In genomic region chr2:120173718-120174117, GRCm38 (mm10) we compare ENCODE assay signal across 8 mouse cellular contexts. TPM values are rescaled to one million over a fixed set of nuclear protein-coding genes. Genes with fewer than 3 reads are reported as not detected.
A peak's percentile ranks its signal among the peaks of the same experiment; 100 is the strongest.
DNase-seq lines count a peak whose midpoint lies in the region; ATAC-seq and TF ChIP-seq lines count a peak whose summit lies in the region.

No protein-coding gene starts in this region.

- peak; percentile 53 for DNase-seq in hindbrain, embryonic 10.5 days (ENCODE audit: low spot score)
- no peak for DNase-seq in Patski (ENCODE audit: low read depth, low spot score)
- DNase-seq in cerebellum, adult 9-11 months: peak; percentile 38
- peak; percentile 24 to 59 for DNase-seq in left cerebral cortex, postnatal 10 days (ENCODE audit: extremely low spot score in 1 of 2, low spot score in 2 of 2)
- peak; percentile 49 for DNase-seq in mesoderm, embryonic 11.5 days (ENCODE audit: low read depth, low spot score)
- peak; percentile 59 for DNase-seq in stomach, postnatal 0 days (ENCODE audit: low spot score)

- no peak for TF ChIP-seq EP300 in stomach, postnatal 0 days (optimal IDR thresholded peaks at IDR 0.05)

- no peaks in the 10 kb centered on the region for H3K4me1 ChIP-seq in hindbrain, embryonic 10.5 days (replicated peaks)
- H3K4me1 ChIP-seq in hindbrain, embryonic 12.5 days: no peaks in the 10 kb centered on the region
- H3K4me1 ChIP-seq in heart, embryonic 14.5 days (ENCODE audit: control insufficient read depth in 2 of 2, insufficient read depth in 2 of 2, low read length in 2 of 2): no peaks in the 10 kb centered on the region
- no peaks in the 10 kb centered on the region for H3K4me1 ChIP-seq in stomach, postnatal 0 days (replicated peaks; ENCODE audit: control insufficient read depth, insufficient read depth)

- POLR2A ChIA-PET in Patski (lab: Charles Lee): no interaction called here

- H3K9ac ChIP-seq in hindbrain, embryonic 12.5 days: no peak overlapping the region
- H3K9ac ChIP-seq in heart, embryonic 14.5 days (ENCODE audit: low read length): no peak overlapping the region
- no peak overlapping the region for H3K9ac ChIP-seq in stomach, postnatal 0 days (ENCODE audit: low read length)

- no peak for ATAC-seq in hindbrain, embryonic 12.5 days (ENCODE audit: low FRiP score)
- ATAC-seq in Patski: no peak
- no peak for ATAC-seq in heart, embryonic 14.5 days (ENCODE audit: insufficient number of reproducible peaks, insufficient read depth, low FRiP score, low read depth)
- peak; percentile 35; the same call in 1 of the 2 replicates for ATAC-seq in stomach, postnatal 0 days (ENCODE audit: low FRiP score, low TSS enrichment)

- H3K27me3 ChIP-seq in hindbrain, embryonic 10.5 days (ENCODE audit: insufficient read depth, poor library complexity, severe bottlenecking): no peaks in the 10 kb centered on the region
- no peaks in the 10 kb centered on the region for H3K27me3 ChIP-seq in hindbrain, embryonic 12.5 days
- H3K27me3 ChIP-seq in Patski: no peaks in the 10 kb centered on the region
- H3K27me3 ChIP-seq in heart, embryonic 14.5 days (ENCODE audit: control insufficient read depth, insufficient read depth, low read length): no peaks in the 10 kb centered on the region
- no peaks in the 10 kb centered on the region for H3K27me3 ChIP-seq in stomach, postnatal 0 days (ENCODE audit: control insufficient read depth, insufficient read depth, low read length)

- no peak overlapping the region for H3K4me3 ChIP-seq in hindbrain, embryonic 10.5 days
- no peak overlapping the region for H3K4me3 ChIP-seq in hindbrain, embryonic 12.5 days
- no peak overlapping the region for H3K4me3 ChIP-seq in heart, embryonic 14.5 days (ENCODE audit: control insufficient read depth in 1 of 2, insufficient read depth in 1 of 2, low read depth in 1 of 2, low read length in 2 of 2)
- no peak overlapping the region for H3K4me3 ChIP-seq in stomach, postnatal 0 days (ENCODE audit: low read depth, low read length)

- CTCF ChIA-PET in Patski (lab: Charles Lee): interaction anchor here (0.7 to 1.9 kb wide), 7 partner anchors 19 to 108 kb away, joined by 3 to 8 read pairs (median 4); partner anchors contain the start of gene Ehd4

- H3K4me2 ChIP-seq in hindbrain, embryonic 12.5 days (replicated peaks): no peak overlapping the region
- peak overlapping the region; percentile 44 for H3K4me2 ChIP-seq in heart, embryonic 14.5 days (ENCODE audit: low read length)
- no peak overlapping the region for H3K4me2 ChIP-seq in stomach, postnatal 0 days (replicated peaks; ENCODE audit: low read depth)

- no peaks in the 10 kb centered on the region for H3K36me3 ChIP-seq in hindbrain, embryonic 10.5 days
- no peaks in the 10 kb centered on the region for H3K36me3 ChIP-seq in hindbrain, embryonic 12.5 days
- H3K36me3 ChIP-seq in heart, embryonic 14.5 days (ENCODE audit: control insufficient read depth, insufficient read depth, low read length): no peaks in the 10 kb centered on the region
- no peaks in the 10 kb centered on the region for H3K36me3 ChIP-seq in stomach, postnatal 0 days (ENCODE audit: control insufficient read depth, insufficient read depth, low read length)

- WGBS in hindbrain, embryonic 10.5 days: 29% methylated on average over 10 of the region's 10 CpGs
- 25% methylated on average over 10 of the region's 10 CpGs for WGBS in hindbrain, embryonic 12.5 days
- WGBS in heart, embryonic 14.5 days: 18% methylated on average over 10 of the region's 10 CpGs
- WGBS in stomach, postnatal 0 days: 15% methylated on average over 10 of the region's 10 CpGs

- peak; percentile 69 for TF ChIP-seq CTCF in Patski (IDR thresholded peaks at IDR 0.05)
- TF ChIP-seq CTCF in stomach, postnatal 0 days (IDR thresholded peaks at IDR 0.05; ENCODE audit: low read depth): peak; percentile 92

- intact Hi-C loops in left cerebral cortex, postnatal 10 days (cut with DNase I): loop anchor here (5.0 kb wide), 1 partner anchor 109 kb away; no protein-coding TSS in a partner anchor

- in situ Hi-C loops in Patski (cut with MboI; ENCODE audit: low pct_unique_long_range_greater_than_20kb): loop anchor here (5.0 kb wide), 1 partner anchor 86 kb away; no protein-coding TSS in a partner anchor

- no peak overlapping the region for H3K27ac ChIP-seq in hindbrain, embryonic 10.5 days
- no peak overlapping the region for H3K27ac ChIP-seq in hindbrain, embryonic 12.5 days
- no peak overlapping the region for H3K27ac ChIP-seq in heart, embryonic 14.5 days (replicated peaks in 1 of 2; ENCODE audit: control insufficient read depth in 1 of 2, insufficient read depth in 1 of 2, low read depth in 2 of 2, low read length in 2 of 2)
- no peak overlapping the region for H3K27ac ChIP-seq in stomach, postnatal 0 days (replicated peaks)

- no peaks in the 10 kb centered on the region for H3K9me3 ChIP-seq in hindbrain, embryonic 10.5 days
- H3K9me3 ChIP-seq in hindbrain, embryonic 12.5 days (replicated peaks): no peaks in the 10 kb centered on the region
- H3K9me3 ChIP-seq in heart, embryonic 14.5 days (ENCODE audit: control insufficient read depth, low read length): no peaks in the 10 kb centered on the region
- no peaks in the 10 kb centered on the region for H3K9me3 ChIP-seq in stomach, postnatal 0 days (ENCODE audit: control insufficient read depth, low read length)

RNA-seq across cellular contexts. Expression of gene Ehd4, which starts 19.3 kb away (rescaled TPM):
- 24.8 and 26.5 TPM in 2 replicates for polyA plus RNA-seq in hindbrain, embryonic 10.5 days (2016; fragmentation: Nextera tagmentation; extraction: Ambion mirVana)
- 17.2 and 21.8 TPM in 2 replicates for polyA plus RNA-seq in hindbrain, embryonic 12.5 days (2016; fragmentation: Nextera tagmentation; extraction: Ambion mirVana)
- 69.6 TPM for polyA plus RNA-seq in Patski (2021)
- 141 and 152 TPM in 2 replicates for polyA plus RNA-seq in heart, embryonic 14.5 days (2014; fragmentation: Nextera tagmentation; extraction: Ambion mirVana)
- 10 to 100 TPM in 1 of 2 experiments, 1 to 10 TPM in 1; 9.4 to 10.7 TPM for total RNA-seq in left cerebral cortex, postnatal 10 days (2021)
- 65.6 and 75.1 TPM in 2 replicates for polyA plus RNA-seq in stomach, postnatal 0 days (2015; fragmentation: Nextera tagmentation; extraction: Ambion mirVana)
